Mouse (Mus musculus) macrophage (primary cell): ENCODE measurements around the gene Smco2. TPM values are rescaled to one million over a fixed set of nuclear protein-coding genes. Genes with fewer than 3 reads are reported as not detected.

Experiments used
- H3K27ac ChIP-seq: fragments of 350-480 bp; formaldehyde crosslinking; 2 replicates; pipeline ENCODE4 v1.9.0; 2021
- H3K36me3 ChIP-seq: fragments of 350-480 bp; formaldehyde crosslinking; 2 replicates; pipeline ENCODE4 v1.9.0; 2021; ENCODE audit errors: inconsistent target
- H3K4me3 ChIP-seq: fragments of 350-480 bp; formaldehyde crosslinking; 2 replicates; pipeline ENCODE4 v1.9.0; 2021; ENCODE audit errors: inconsistent target
- H3K79me2 ChIP-seq: fragments of 350-480 bp; formaldehyde crosslinking; 2 replicates; pipeline ENCODE4 v1.9.0; 2021; ENCODE audit errors: inconsistent target
- WGBS: methylation state at CpG from one replicate; pipeline ENCODE4 v1.1.7; 2026; ENCODE audit warnings: inconsistent platforms; ENCODE audit not compliant: missing documents; 5-methylcytosine and 5-hydroxymethylcytosine counted together
- polyA plus RNA-seq: library from polyadenylated mRNA; stranded (reverse); fragments of 250-400 nt; gene quantifications from 3 replicates; pipeline ENCODE4 v1.2.4, GENCODE M21; 2018; ENCODE audit warnings: inconsistent platforms

Smco2 gene
- polyA plus RNA-seq, 1 experiment from 2014 or later: not detected

GRCm38 (mm10) chr6:146918341-146918740, 68.4 kb downstream of the Smco2 start:
- no peaks in the 10 kb centered on the region for H3K36me3 ChIP-seq
- no peak overlapping the region for H3K27ac ChIP-seq
- H3K79me2 ChIP-seq: peaks cover 25% of the 10 kb centered on the region
- 89% methylated on average over 6 of the region's 6 CpGs for WGBS
- H3K4me3 ChIP-seq: no peak overlapping the region

Other genes starting within 250 kb of the Smco2 start
- 25.7 to 41.0 TPM (median 35.8 TPM) in 3 replicates for gene Med21, start 207.6 kb upstream of the Smco2 start, polyA plus RNA-seq
- 11.7 to 20.2 TPM (median 17.7 TPM) in 3 replicates for gene Tm7sf3, start 207.3 kb upstream of the Smco2 start, polyA plus RNA-seq
- gene Stk38l, start 125.1 kb upstream of the Smco2 start, polyA plus RNA-seq: 2.7 to 4.0 TPM (median 3.3 TPM) in 3 replicates
- gene Arntl2, start 54.0 kb upstream of the Smco2 start, polyA plus RNA-seq: 0.07 to 0.25 TPM in 2 of 3 replicates, not detected in the other
- gene Ppfibp1, start 38.4 kb downstream of the Smco2 start, polyA plus RNA-seq: 23.9 to 52.2 TPM (median 31.5 TPM) in 3 replicates
- gene 1700034J05Rik, start 104.3 kb downstream of the Smco2 start, polyA plus RNA-seq: not detected in 3 replicates
- gene Rep15, start 182.5 kb downstream of the Smco2 start, polyA plus RNA-seq: 0.16 to 0.20 TPM (median 0.18 TPM) in 3 replicates
- gene Mrps35, start 192.7 kb downstream of the Smco2 start, polyA plus RNA-seq: 12.5 to 19.3 TPM (median 19.2 TPM) in 3 replicates
- not detected in 3 replicates for gene Mansc4, start 236.9 kb downstream of the Smco2 start, polyA plus RNA-seq
- gene Klhl42, start 241.3 kb downstream of the Smco2 start, polyA plus RNA-seq: 3.3 to 5.6 TPM (median 4.8 TPM) in 3 replicates